Mouse (Mus musculus) embryonic fibroblast, embryonic 13.5 days (primary cell): ENCODE data around the gene Naa35. TPM values are rescaled to one million over a fixed set of nuclear protein-coding genes. Genes with fewer than 3 reads are reported as not detected.
A peak's percentile ranks its signal among the peaks of the same experiment; 100 is the strongest.
"Not testable (repeated sequence)": the region's sequence is repeated elsewhere in the genome, so short reads cannot be mapped to it uniquely, and the experiment has no call there.

Source experiments
- H3K27ac ChIP-seq: 2 replicates; pipeline ENCODE4 v1.5.1; 2012; ENCODE audit warnings: low read length, control low read depth, inconsistent platforms; ENCODE audit not compliant: insufficient read depth
- H3K4me1 ChIP-seq: 2 replicates; pipeline ENCODE4 v1.6.1; 2011; ENCODE audit warnings: low read length; ENCODE audit not compliant: control insufficient read depth, insufficient read depth
- H3K4me3 ChIP-seq: 2 replicates; pipeline ENCODE4 v1.5.1; 2011; ENCODE audit warnings: mild to moderate bottlenecking, control low read depth, low read length; ENCODE audit not compliant: insufficient read depth
- CTCF ChIP-seq: IDR thresholded peaks from 2 replicates; pipeline ENCODE4 v1.5.1; 2011; ENCODE audit warnings: mild to moderate bottlenecking, control low read depth, low read length, moderate library complexity, borderline replicate concordance; ENCODE audit not compliant: insufficient read depth
- POLR2A ChIP-seq: IDR thresholded peaks from 2 replicates; pipeline ENCODE4 v1.6.1; 2011; ENCODE audit warnings: low read depth, mild to moderate bottlenecking, control low read depth, low read length, moderate library complexity
- polyA plus RNA-seq: library from polyadenylated mRNA; stranded (reverse); fragments of >200 nt; gene quantifications from 2 replicates; pipeline ENCODE4 v1.2.4, GENCODE M21; 2011; ENCODE audit warnings: low read depth; ENCODE audit not compliant: missing spikeins, insufficient read length

Gene Naa35
- polyA plus RNA-seq, 1 experiment = 121 TPM

DNA sequence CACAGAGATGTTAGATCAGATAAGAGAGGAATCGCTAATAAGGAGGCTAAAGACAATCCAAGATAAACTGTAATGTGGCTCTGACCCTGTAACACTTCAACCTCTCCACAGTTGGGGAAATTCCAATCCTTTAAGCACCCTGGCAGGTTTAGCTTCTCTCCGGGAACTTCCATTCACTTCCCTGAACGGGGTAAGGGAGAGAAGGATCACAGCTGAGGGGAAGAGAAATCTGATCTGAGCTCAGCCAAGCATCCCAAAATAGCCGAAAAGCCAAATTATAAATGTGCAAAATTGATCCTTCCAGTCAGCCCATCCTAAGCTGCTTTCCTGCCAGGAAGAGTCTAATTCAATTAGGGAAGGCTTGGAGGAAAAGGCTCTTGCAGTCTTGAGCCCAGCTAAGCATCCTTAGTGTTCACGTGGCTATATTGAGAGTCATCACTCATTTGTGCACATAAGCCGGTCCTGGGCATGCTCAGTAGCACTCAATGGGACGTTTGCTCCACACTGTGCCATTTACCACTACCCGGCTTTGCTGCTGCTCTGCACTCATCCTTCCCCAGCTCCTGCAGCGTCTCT lies 19.0 kb upstream of the Naa35 start:
- H3K27ac ChIP-seq = no peak overlapping the region
- TF ChIP-seq CTCF (no peak), POLR2A (no peak)
- no peak overlapping the region for H3K4me3 ChIP-seq
- no peaks in the 10 kb centered on the region for H3K4me1 ChIP-seq

GRCm38 (mm10) chr13:59571107-59571506 lies 14.0 kb upstream of the Naa35 start:
- no peaks in the 10 kb centered on the region for H3K4me1 ChIP-seq
- no peak overlapping the region for H3K4me3 ChIP-seq
- no peak for TF ChIP-seq CTCF
- no peak for TF ChIP-seq POLR2A
- no peak overlapping the region for H3K27ac ChIP-seq

GRCm38 (mm10) chr13:59572549-59572948 lies 12.5 kb upstream of the Naa35 start:
- no peaks in the 10 kb centered on the region for H3K4me1 ChIP-seq
- no peak overlapping the region for H3K4me3 ChIP-seq
- H3K27ac ChIP-seq = no peak overlapping the region
- no peak for TF ChIP-seq CTCF
- TF ChIP-seq POLR2A = no peak

DNA sequence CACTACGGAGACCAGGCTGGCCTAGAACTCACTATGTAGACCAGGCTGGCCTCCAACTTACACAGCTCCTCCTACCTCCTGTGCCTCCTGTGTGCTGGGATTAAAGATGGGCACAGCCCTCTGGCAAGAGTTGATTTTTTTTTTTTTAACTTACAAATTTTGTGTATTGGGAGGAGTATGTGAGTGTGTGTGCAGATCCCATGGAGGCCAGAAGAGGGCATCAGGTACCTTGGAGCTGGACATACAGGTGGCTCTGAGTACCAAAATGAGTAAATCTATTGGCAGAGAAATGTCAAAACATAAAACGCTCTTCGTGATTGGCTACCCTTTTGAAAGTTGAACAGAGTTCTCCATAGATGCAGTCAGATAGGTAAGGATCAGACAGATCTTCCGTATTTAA lies 4.1 kb upstream of the Naa35 start:
- TF ChIP-seq CTCF = no peak
- TF ChIP-seq POLR2A = no peak
- no peak overlapping the region for H3K27ac ChIP-seq
- H3K4me1 ChIP-seq = no peaks in the 10 kb centered on the region
- no peak overlapping the region for H3K4me3 ChIP-seq

DNA sequence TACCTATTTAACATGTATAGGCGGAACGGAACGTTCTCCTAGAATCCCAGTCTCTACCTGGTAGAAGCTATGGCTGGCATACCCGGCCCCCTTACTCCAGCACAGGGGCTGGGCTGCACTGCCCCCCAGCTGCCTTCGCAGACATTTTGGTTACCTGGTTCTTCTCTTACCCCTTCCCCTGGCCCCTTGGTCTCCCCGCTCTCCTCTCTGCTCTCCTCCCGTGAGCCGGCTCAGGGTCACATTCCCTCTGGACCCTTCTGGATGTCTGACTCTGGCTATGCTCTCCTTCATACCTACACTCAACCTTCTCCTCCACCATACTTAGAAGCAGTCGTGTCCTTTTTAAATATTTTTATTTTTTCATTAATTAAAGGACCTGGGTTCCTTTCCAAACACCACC lies 578 bp upstream of the Naa35 start:
- Histone ChIP-seq H3K4me3 (peak overlapping the region; percentile 68), H3K4me1 (peaks cover 2% of the 10 kb centered on the region; the same call in 1 of the 2 replicates), H3K27ac (peak overlapping the region; percentile 28; the same call in 1 of the 2 replicates)
- no peak for TF ChIP-seq CTCF
- no peak for TF ChIP-seq POLR2A

DNA sequence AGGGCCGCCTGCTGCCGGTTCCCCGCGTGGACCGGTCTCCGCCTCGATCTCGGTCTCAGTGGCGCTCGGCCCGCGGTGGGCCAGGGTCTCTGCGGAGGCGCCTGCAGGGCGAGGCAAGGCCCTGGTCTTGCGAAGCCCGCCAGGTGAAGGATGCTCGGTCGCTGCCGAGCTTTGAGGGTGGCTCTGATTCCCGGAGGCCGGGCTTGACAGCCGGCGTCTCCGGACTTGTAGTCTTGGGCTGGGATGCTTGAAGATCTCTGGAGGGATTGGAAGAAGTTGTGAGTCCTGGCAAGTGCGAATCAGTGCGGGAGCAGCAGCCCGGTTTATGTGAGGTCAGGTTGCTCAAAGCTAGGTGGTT lies 568 bp downstream of the Naa35 start:
- Histone ChIP-seq H3K4me3 (peak overlapping the region; percentile 93), H3K27ac (peak overlapping the region; percentile 20; the same call in 1 of the 2 replicates), H3K4me1 (peaks cover 2% of the 10 kb centered on the region; the same call in 1 of the 2 replicates)
- TF ChIP-seq POLR2A = no peak
- no peak for TF ChIP-seq CTCF

DNA sequence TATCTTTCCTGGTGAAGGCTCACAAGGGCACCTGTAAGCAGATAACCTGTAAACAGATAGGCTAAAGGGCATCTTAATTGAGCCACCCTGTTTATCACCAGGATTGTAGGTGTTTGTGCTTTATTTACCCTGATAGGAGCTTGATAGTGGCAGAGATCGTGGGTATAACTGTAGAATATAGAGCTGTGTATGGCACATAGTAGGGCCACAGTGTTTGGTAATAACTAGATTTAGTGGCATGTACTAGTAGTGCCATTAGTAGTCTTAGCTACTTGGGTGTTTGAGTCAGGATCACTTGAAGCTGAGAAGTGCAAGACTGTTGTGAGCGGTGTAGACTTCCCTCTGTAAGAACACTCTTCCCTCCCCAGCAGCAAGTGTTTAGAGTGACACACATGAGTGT lies 2.1 kb downstream of the Naa35 start:
- no peak for TF ChIP-seq CTCF
- no peak for TF ChIP-seq POLR2A
- no peak overlapping the region for H3K4me3 ChIP-seq
- H3K4me1 ChIP-seq = peaks cover 2% of the 10 kb centered on the region; the same call in 1 of the 2 replicates
- no peak overlapping the region for H3K27ac ChIP-seq

- no peak overlapping the region for H3K27ac ChIP-seq
- TF ChIP-seq POLR2A (no peak), CTCF (no peak)
- peaks cover 2% of the 10 kb centered on the region; the same call in 1 of the 2 replicates for H3K4me1 ChIP-seq
- no peak overlapping the region for H3K4me3 ChIP-seq
Measured at GRCm38 (mm10) chr13:59589672-59590071, 4.6 kb downstream of the Naa35 start.

- peaks cover 2% of the 10 kb centered on the region; the same call in 1 of the 2 replicates for H3K4me1 ChIP-seq
- H3K4me3 ChIP-seq = no peak overlapping the region
- H3K27ac ChIP-seq = no peak overlapping the region
- TF ChIP-seq POLR2A = no peak
- no peak for TF ChIP-seq CTCF
Measured at GRCm38 (mm10) chr13:59590691-59591090, 5.6 kb downstream of the Naa35 start.

DNA sequence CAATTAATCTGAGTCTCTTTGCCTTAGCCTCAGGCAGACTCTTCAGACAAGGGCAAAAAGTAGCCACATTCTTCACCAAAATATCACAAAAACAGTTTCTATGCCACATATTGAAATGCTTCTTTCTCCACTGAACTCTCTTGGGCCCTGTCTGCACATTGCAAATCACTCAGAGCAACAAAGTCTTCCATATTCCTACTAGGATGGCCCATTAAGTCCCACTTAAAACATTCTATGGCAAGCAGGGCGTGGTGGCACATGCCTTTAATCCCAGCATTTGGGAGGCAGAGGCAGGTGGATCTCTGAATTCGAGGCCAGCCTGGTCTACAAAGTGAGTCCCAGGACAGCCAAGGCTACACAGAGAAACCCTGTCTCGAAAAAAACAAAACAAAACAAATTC lies 7.0 kb downstream of the Naa35 start:
- not testable (repeated sequence) for H3K4me1 ChIP-seq, H3K27ac ChIP-seq, H3K4me3 ChIP-seq

GRCm38 (mm10) chr13:59592630-59593029 lies 7.6 kb downstream of the Naa35 start:
- TF ChIP-seq CTCF = no peak
- no peak for TF ChIP-seq POLR2A
- Histone ChIP-seq H3K27ac (no peak overlapping the region), H3K4me3 (no peak overlapping the region), H3K4me1 (no peaks in the 10 kb centered on the region)
